Mouse (Mus musculus) lung, embryonic 15.5 days (tissue): ENCODE results near the gene Ephx1. TPM values are rescaled to one million over a fixed set of nuclear protein-coding genes. Genes with fewer than 3 reads are reported as not detected.
A peak's percentile ranks its signal among the peaks of the same experiment; 100 is the strongest.
"Not testable (repeated sequence)": the region's sequence is repeated elsewhere in the genome, so short reads cannot be mapped to it uniquely, and the experiment has no call there.

Experiments used
- ATAC-seq: fragments of 200-750 bp; cut with Nextera tagmentation; 2 replicates; pipeline ENCODE4 v1.8.0; 2017; ENCODE audit warnings: moderate number of reproducible peaks, borderline replicate concordance; ENCODE audit not compliant: low FRiP score, low TSS enrichment; ENCODE audit errors: extremely low read depth
- H3K27ac ChIP-seq: fragments of 300-500 bp; sonication (generic); 2 replicates; pipeline ENCODE4 v1.5.1; 2015; ENCODE audit warnings: moderate library complexity, mild to moderate bottlenecking, inconsistent platforms
- H3K27me3 ChIP-seq: fragments of 300-500 bp; sonication (generic); 2 replicates; pipeline ENCODE4 v1.6.1; 2015; ENCODE audit warnings: inconsistent platforms
- H3K36me3 ChIP-seq: fragments of 300-500 bp; sonication (generic); 2 replicates; pipeline ENCODE4 v1.6.1; 2015; ENCODE audit warnings: inconsistent platforms
- H3K4me1 ChIP-seq: fragments of 300-500 bp; sonication (generic); 2 replicates; pipeline ENCODE4 v1.6.1; 2015; ENCODE audit warnings: inconsistent platforms
- H3K4me2 ChIP-seq: fragments of 300-500 bp; sonication (generic); 2 replicates; pipeline ENCODE4 v1.6.1; 2015; ENCODE audit warnings: inconsistent platforms, mild to moderate bottlenecking, moderate library complexity
- H3K4me3 ChIP-seq: fragments of 300-500 bp; sonication (generic); 2 replicates; pipeline ENCODE4 v1.5.1; 2015; ENCODE audit warnings: mild to moderate bottlenecking, inconsistent platforms
- H3K9ac ChIP-seq: fragments of 300-500 bp; sonication (generic); 2 replicates; pipeline ENCODE4 v1.6.1; 2015; ENCODE audit warnings: inconsistent platforms
- H3K9me3 ChIP-seq: fragments of 300-500 bp; sonication (generic); 2 replicates; pipeline ENCODE4 v1.6.1; 2016; ENCODE audit warnings: inconsistent platforms
- whole genome bisulfite sequencing: fragments of 180-500 bp; shearing (Covaris S2); methylation state at CpG from one replicate; pipeline ENCODE4 v1.1.7; 2015; 5-methylcytosine and 5-hydroxymethylcytosine counted together
- polyA plus RNA-seq: library from polyadenylated mRNA; unstranded; fragments of >200 nt; fragmentation: Nextera tagmentation; extraction: Ambion mirVana; gene quantifications from 2 replicates; pipeline ENCODE4 v1.2.1, GENCODE M21; 2015

The Ephx1 gene
- polyA plus RNA-seq, 1 experiment from 2014 or later, result 7.2 TPM

GRCm38 (mm10) chr1:180990671-180991070, 30.0 kb downstream of the Ephx1 start:
- no peaks in the 10 kb centered on the region for H3K9me3 ChIP-seq
- WGBS, result 51% methylated on average over 3 of the region's 3 CpGs

GRCm38 (mm10) chr1:180987759-180988158, 32.9 kb downstream of the Ephx1 start:
- H3K4me2 ChIP-seq, result 0 out of 2 replicates have a peak overlapping the region, but pooled peaks have one; percentile 16
- no peak for ATAC-seq
- 0% methylated on average over 9 of the region's 9 CpGs for WGBS

More at GRCm38 (mm10) chr1:180990671-180991070, 30.0 kb downstream of the Ephx1 start:
- H3K4me3 ChIP-seq, result no peak overlapping the region
- no peak for ATAC-seq
- H3K27me3 ChIP-seq, result no peaks in the 10 kb centered on the region
- no peaks in the 10 kb centered on the region for H3K36me3 ChIP-seq
- H3K27ac ChIP-seq, result no peak overlapping the region
- no peaks in the 10 kb centered on the region for H3K4me1 ChIP-seq
- H3K4me2 ChIP-seq, result no peak overlapping the region
- H3K9ac ChIP-seq, result no peak overlapping the region

GRCm38 (mm10) chr1:180986701-180987100, 34.0 kb downstream of the Ephx1 start:
- ATAC-seq, result no peak

More at GRCm38 (mm10) chr1:180987759-180988158, 32.9 kb downstream of the Ephx1 start:
- Histone ChIP-seq H3K36me3 (no peaks in the 10 kb centered on the region), H3K9ac (no peak overlapping the region), H3K4me1 (no peaks in the 10 kb centered on the region), H3K27ac (no peak overlapping the region), H3K4me3 (no peak overlapping the region), H3K9me3 (no peaks in the 10 kb centered on the region), H3K27me3 (no peaks in the 10 kb centered on the region)

GRCm38 (mm10) chr1:180981298-180982046, 39.2 kb downstream of the Ephx1 start:
- ATAC-seq, result not testable (repeated sequence)
- WGBS, result 65% methylated on average over 7 of the region's 7 CpGs

More at GRCm38 (mm10) chr1:180986701-180987100, 34.0 kb downstream of the Ephx1 start:
- no peaks in the 10 kb centered on the region for H3K27me3 ChIP-seq
- H3K27ac ChIP-seq, result no peak overlapping the region
- H3K4me2 ChIP-seq, result no peak overlapping the region
- no peak overlapping the region for H3K9ac ChIP-seq
- H3K36me3 ChIP-seq, result no peaks in the 10 kb centered on the region
- WGBS, result 86% methylated on average over 8 of the region's 8 CpGs
- no peaks in the 10 kb centered on the region for H3K9me3 ChIP-seq
- H3K4me1 ChIP-seq, result no peaks in the 10 kb centered on the region
- no peak overlapping the region for H3K4me3 ChIP-seq

GRCm38 (mm10) chr1:180980464-180980863, 40.2 kb downstream of the Ephx1 start:
- WGBS, result 63% methylated on average over 2 of the region's 2 CpGs
- Histone ChIP-seq H3K4me3 (no peak overlapping the region), H3K36me3 (no peaks in the 10 kb centered on the region)

More at GRCm38 (mm10) chr1:180981298-180982046, 39.2 kb downstream of the Ephx1 start:
- H3K4me2 ChIP-seq, H3K27me3 ChIP-seq, H3K27ac ChIP-seq, H3K4me3 ChIP-seq, H3K9me3 ChIP-seq, H3K4me1 ChIP-seq, H3K36me3 ChIP-seq, H3K9ac ChIP-seq: not testable (repeated sequence)

GRCm38 (mm10) chr1:180979484-180980251, 41.0 kb downstream of the Ephx1 start:
- H3K4me2 ChIP-seq, result no peak overlapping the region
- H3K27ac ChIP-seq, result no peak overlapping the region
- H3K4me1 ChIP-seq, result no peaks in the 10 kb centered on the region
- 73% methylated on average over 24 of the region's 24 CpGs for WGBS
- H3K9me3 ChIP-seq, result no peaks in the 10 kb centered on the region
- H3K36me3 ChIP-seq, result no peaks in the 10 kb centered on the region
- no peak overlapping the region for H3K9ac ChIP-seq
- no peak overlapping the region for H3K4me3 ChIP-seq
- ATAC-seq, result no peak
- H3K27me3 ChIP-seq, result no peaks in the 10 kb centered on the region

More at GRCm38 (mm10) chr1:180980464-180980863, 40.2 kb downstream of the Ephx1 start:
- Histone ChIP-seq H3K27ac (no peak overlapping the region), H3K4me2 (no peak overlapping the region), H3K9ac (no peak overlapping the region), H3K9me3 (no peaks in the 10 kb centered on the region), H3K27me3 (no peaks in the 10 kb centered on the region), H3K4me1 (no peaks in the 10 kb centered on the region)
- ATAC-seq, result 0 out of 2 replicates have a peak, but pooled peaks have one; percentile 14

- Histone ChIP-seq H3K36me3 (no peaks in the 10 kb centered on the region), H3K4me3 (no peak overlapping the region), H3K4me2 (no peak overlapping the region), H3K9ac (no peak overlapping the region), H3K4me1 (no peaks in the 10 kb centered on the region), H3K9me3 (no peaks in the 10 kb centered on the region), H3K27ac (no peak overlapping the region), H3K27me3 (no peaks in the 10 kb centered on the region)
- no peak for ATAC-seq
- WGBS, result 63% methylated on average over 4 of the region's 4 CpGs
Observed at GRCm38 (mm10) chr1:180976110-180976679, 44.5 kb downstream of the Ephx1 start.

- Histone ChIP-seq H3K4me1 (no peaks in the 10 kb centered on the region), H3K4me2 (no peak overlapping the region), H3K4me3 (no peak overlapping the region), H3K27me3 (no peaks in the 10 kb centered on the region), H3K36me3 (no peaks in the 10 kb centered on the region), H3K9me3 (no peaks in the 10 kb centered on the region), H3K9ac (no peak overlapping the region), H3K27ac (no peak overlapping the region)
- peak; percentile 56 for ATAC-seq
- whole genome bisulfite sequencing, result 53% methylated on average over 14 of the region's 14 CpGs
Observed at GRCm38 (mm10) chr1:180974126-180974746, 46.5 kb downstream of the Ephx1 start.

- H3K9ac ChIP-seq, result no peak overlapping the region
- no peak overlapping the region for H3K27ac ChIP-seq
- WGBS, result 84% methylated on average over 10 of the region's 11 CpGs
- H3K27me3 ChIP-seq, result no peaks in the 10 kb centered on the region
- H3K4me3 ChIP-seq, result no peak overlapping the region
- no peak for ATAC-seq
- H3K36me3 ChIP-seq, result no peaks in the 10 kb centered on the region
- no peaks in the 10 kb centered on the region for H3K9me3 ChIP-seq
- no peak overlapping the region for H3K4me2 ChIP-seq
- H3K4me1 ChIP-seq, result no peaks in the 10 kb centered on the region
Observed at GRCm38 (mm10) chr1:180972941-180973340, 47.8 kb downstream of the Ephx1 start.

- no peak for ATAC-seq
- Histone ChIP-seq H3K9me3 (no peaks in the 10 kb centered on the region), H3K4me3 (no peak overlapping the region), H3K27me3 (no peaks in the 10 kb centered on the region), H3K27ac (no peak overlapping the region), H3K9ac (no peak overlapping the region), H3K36me3 (peaks cover 2% of the 10 kb centered on the region; the same call in 1 of the 2 replicates), H3K4me2 (no peak overlapping the region), H3K4me1 (0 out of 2 replicates have a peak, but pooled peaks cover 3% of the 10 kb centered on the region)
- 85% methylated on average over 7 of the region's 7 CpGs for WGBS
Observed at GRCm38 (mm10) chr1:180967261-180967660, 53.4 kb downstream of the Ephx1 start.

- H3K4me1 ChIP-seq, result 0 out of 2 replicates have a peak, but pooled peaks cover 3% of the 10 kb centered on the region
- no peak overlapping the region for H3K9ac ChIP-seq
- no peaks in the 10 kb centered on the region for H3K27me3 ChIP-seq
- ATAC-seq, result no peak
- 46% methylated on average over 3 of the region's 3 CpGs for WGBS
- no peak overlapping the region for H3K4me3 ChIP-seq
- no peak overlapping the region for H3K4me2 ChIP-seq
- no peak overlapping the region for H3K27ac ChIP-seq
- H3K9me3 ChIP-seq, result no peaks in the 10 kb centered on the region
- peaks cover 2% of the 10 kb centered on the region; the same call in 1 of the 2 replicates for H3K36me3 ChIP-seq
Observed at GRCm38 (mm10) chr1:180966542-180966941, 54.2 kb downstream of the Ephx1 start.
